Mouse (Mus musculus) MEL (cell line): ENCODE measurements around the gene Zfp128. TPM values are rescaled to one million over a fixed set of nuclear protein-coding genes. Genes with fewer than 3 reads are reported as not detected.

Experiments used
- DNase-seq: peaks from one replicate; pipeline ENCODE4 v3.0.0; 2011; ENCODE audit warnings: low read depth, low spot score
- H3K27ac ChIP-seq: 2 replicates; pipeline ENCODE4 v1.5.1; 2012; ENCODE audit warnings: low read depth, mild to moderate bottlenecking, control low read depth, low read length, moderate library complexity; ENCODE audit not compliant: control insufficient read depth
- H3K27me3 ChIP-seq, 2 experiments: fragments of 150-350 bp in 1 of 2; sonication (generic) in 1 of 2; 2 replicates each; pipeline ENCODE4 v1.6.1; 2012; ENCODE audit warnings: low read length in 2 of 2, mild to moderate bottlenecking in 2 of 2, improper control_type of control experiment in 1 of 2, moderate library complexity in 1 of 2; ENCODE audit not compliant: insufficient read depth in 2 of 2, control insufficient read depth in 1 of 2
- H3K36me3 ChIP-seq, 2 experiments: 2 replicates each; pipeline ENCODE4 v1.6.1; 2012 to 2014; ENCODE audit warnings: low read length in 2 of 2, improper control_type of control experiment in 1 of 2, inconsistent platforms in 1 of 2, mild to moderate bottlenecking in 1 of 2; ENCODE audit not compliant: insufficient read depth in 2 of 2, control insufficient read depth in 1 of 2
- H3K4me1 ChIP-seq, 2 experiments: fragments of 150-350 bp in 1 of 2; sonication (generic) in 1 of 2; 2 replicates each; pipeline ENCODE4 v1.6.1; 2012; ENCODE audit warnings: low read length in 2 of 2, improper control_type of control experiment in 1 of 2, mild to moderate bottlenecking in 1 of 2; ENCODE audit not compliant: insufficient read depth in 2 of 2, control insufficient read depth in 1 of 2
- H3K4me3 ChIP-seq, 2 experiments: fragments of 150-350 bp in 1 of 2; sonication (generic) in 1 of 2; 2 replicates each; pipeline ENCODE4 v1.5.1; 2012; ENCODE audit warnings: low read depth in 2 of 2, low read length in 2 of 2, mild to moderate bottlenecking in 2 of 2, moderate library complexity in 2 of 2, control low read depth in 1 of 2, improper control_type of control experiment in 1 of 2; ENCODE audit not compliant: control insufficient read depth in 1 of 2, insufficient read depth in 1 of 2
- H3K79me2 ChIP-seq: 2 replicates; pipeline ENCODE4 v1.6.1; 2012; ENCODE audit warnings: mild to moderate bottlenecking, low read length, moderate library complexity; ENCODE audit not compliant: control insufficient read depth, poor library complexity, insufficient read depth
- H3K9ac ChIP-seq: 2 replicates; pipeline ENCODE4 v1.6.1; 2012; ENCODE audit warnings: low read depth, mild to moderate bottlenecking, control low read depth, low read length, moderate library complexity; ENCODE audit not compliant: control insufficient read depth, poor library complexity, severe bottlenecking
- H3K9me3 ChIP-seq: fragments of 150-350 bp; sonication (generic); replicated peaks from 2 replicates; pipeline ENCODE4 v1.6.1; 2012; ENCODE audit warnings: mild to moderate bottlenecking, low read length, improper control_type of control experiment, moderate library complexity; ENCODE audit not compliant: insufficient read depth
- CHD1 ChIP-seq: IDR thresholded peaks from 2 replicates; pipeline ENCODE4 v1.6.1; 2012; ENCODE audit warnings: low read depth, mild to moderate bottlenecking, inconsistent platforms, low read length, improper control_type of control experiment
- CHD2 ChIP-seq: IDR thresholded peaks from 2 replicates; pipeline ENCODE4 v1.6.1; 2011; ENCODE audit warnings: low read length, improper control_type of control experiment
- CTCF ChIP-seq, 3 experiments: IDR thresholded peaks in 2 of 3; conservative IDR thresholded peaks in 1 of 3; 2 replicates each; pipeline ENCODE4 v1.5.1; 2011 to 2012; ENCODE audit warnings: low read length in 3 of 3, low read depth in 2 of 3, mild to moderate bottlenecking in 2 of 3, improper control_type of control experiment in 1 of 3, inconsistent platforms in 1 of 3, mixed read lengths in 1 of 3, moderate library complexity in 1 of 3; ENCODE audit not compliant: control insufficient read depth in 1 of 3, insufficient read depth in 1 of 3, poor library complexity in 1 of 3, severe bottlenecking in 1 of 3
- ETS1 ChIP-seq: IDR thresholded peaks from 2 replicates; pipeline ENCODE4 v1.6.1; 2012; ENCODE audit warnings: low read depth, mild to moderate bottlenecking, inconsistent platforms, low read length, improper control_type of control experiment, moderate library complexity
- HCFC1 ChIP-seq: IDR thresholded peaks from 2 replicates; pipeline ENCODE4 v1.6.1; 2012; ENCODE audit warnings: low read depth, mild to moderate bottlenecking, inconsistent platforms, low read length, improper control_type of control experiment, moderate library complexity
- JUND ChIP-seq: IDR thresholded peaks from 2 replicates; pipeline ENCODE4 v1.6.1; 2011; ENCODE audit warnings: low read depth, mild to moderate bottlenecking, improper control_type of control experiment, low read length
- MAFK ChIP-seq: IDR thresholded peaks from 2 replicates; pipeline ENCODE4 v1.6.1; 2011; ENCODE audit warnings: low read depth, mild to moderate bottlenecking, low read length, improper control_type of control experiment, borderline replicate concordance
- MAX ChIP-seq: IDR thresholded peaks from 2 replicates; pipeline ENCODE4 v1.6.1; 2011; ENCODE audit warnings: low read length, improper control_type of control experiment
- MEF2A ChIP-seq: IDR thresholded peaks from 2 replicates; pipeline ENCODE4 v1.6.1; 2014; ENCODE audit warnings: low read depth, mild to moderate bottlenecking, inconsistent platforms, low read length, improper control_type of control experiment; ENCODE audit not compliant: poor library complexity, insufficient replicate concordance, severe bottlenecking; ENCODE audit errors: extremely low read depth
- MXI1 ChIP-seq: IDR thresholded peaks from 2 replicates; pipeline ENCODE4 v1.6.1; 2011; ENCODE audit warnings: mild to moderate bottlenecking, low read depth, low read length, improper control_type of control experiment
- MYB ChIP-seq: IDR thresholded peaks from 2 replicates; pipeline ENCODE4 v1.6.1; 2011; ENCODE audit warnings: mild to moderate bottlenecking, low read depth, low read length, improper control_type of control experiment
- MYC ChIP-seq: IDR thresholded peaks from 2 replicates; pipeline ENCODE4 v1.6.1; 2011; ENCODE audit warnings: low read depth, mild to moderate bottlenecking, low read length, improper control_type of control experiment, moderate library complexity
- NELFE ChIP-seq: IDR thresholded peaks from 2 replicates; pipeline ENCODE4 v1.6.1; 2011; ENCODE audit warnings: low read depth, low read length, improper control_type of control experiment
- NRF1 ChIP-seq: IDR thresholded peaks from 2 replicates; pipeline ENCODE4 v1.6.1; 2014; ENCODE audit warnings: low read depth, mild to moderate bottlenecking, inconsistent platforms, low read length, improper control_type of control experiment, moderate library complexity; ENCODE audit not compliant: poor library complexity, insufficient read depth, severe bottlenecking
- POLR2A ChIP-seq, 2 experiments: IDR thresholded peaks; 2 replicates each; pipeline ENCODE4 v1.6.1; 2011 to 2012; ENCODE audit warnings: low read length in 2 of 2, mild to moderate bottlenecking in 2 of 2, control low read depth in 1 of 2, improper control_type of control experiment in 1 of 2, low read depth in 1 of 2, moderate library complexity in 1 of 2; ENCODE audit not compliant: control insufficient read depth in 1 of 2, insufficient read depth in 1 of 2, poor library complexity in 1 of 2
- POLR2AphosphoS2 ChIP-seq: IDR thresholded peaks from 2 replicates; pipeline ENCODE4 v1.6.1; 2011; ENCODE audit warnings: low read length, improper control_type of control experiment
- POLR2AphosphoS5 ChIP-seq: IDR thresholded peaks from 2 replicates; pipeline ENCODE4 v1.6.1; 2012; ENCODE audit warnings: low read depth, borderline replicate concordance, mild to moderate bottlenecking, inconsistent platforms, low read length, moderate library complexity, mixed read lengths
- RAD21 ChIP-seq: IDR thresholded peaks from 2 replicates; pipeline ENCODE4 v1.6.1; 2011; ENCODE audit warnings: mild to moderate bottlenecking, low read depth, low read length, improper control_type of control experiment
- SIN3A ChIP-seq: IDR thresholded peaks from 2 replicates; pipeline ENCODE4 v1.6.1; 2012; ENCODE audit warnings: low read length, improper control_type of control experiment, inconsistent platforms
- SMC3 ChIP-seq: IDR thresholded peaks from 2 replicates; pipeline ENCODE4 v1.6.1; 2011; ENCODE audit warnings: low read depth, low read length, improper control_type of control experiment
- TAL1 ChIP-seq: IDR thresholded peaks from 2 replicates; pipeline ENCODE4 v1.6.1; 2012; ENCODE audit warnings: mild to moderate bottlenecking, inconsistent platforms, low read length, moderate library complexity, mixed read lengths
- TBP ChIP-seq: IDR thresholded peaks from 2 replicates; pipeline ENCODE4 v1.8.0; 2011; ENCODE audit warnings: low read depth, low read length, improper control_type of control experiment
- TCF12 ChIP-seq: IDR thresholded peaks from 2 replicates; pipeline ENCODE4 v1.6.1; 2014; ENCODE audit warnings: low read depth, mild to moderate bottlenecking, inconsistent platforms, low read length, improper control_type of control experiment, moderate library complexity
- USF2 ChIP-seq, 2 experiments: IDR thresholded peaks; 2 replicates each; pipeline ENCODE4 v1.6.1; 2011 to 2012; ENCODE audit warnings: improper control_type of control experiment in 2 of 2, low read length in 2 of 2, borderline replicate concordance in 1 of 2, inconsistent platforms in 1 of 2, low read depth in 1 of 2, mild to moderate bottlenecking in 1 of 2; ENCODE audit not compliant: insufficient read depth in 1 of 2
- ZC3H11A ChIP-seq: IDR thresholded peaks from 2 replicates; pipeline ENCODE4 v1.6.1; 2012; ENCODE audit warnings: low read depth, mild to moderate bottlenecking, inconsistent platforms, low read length, improper control_type of control experiment
- ZMIZ1 ChIP-seq: IDR thresholded peaks from 2 replicates; pipeline ENCODE4 v1.6.1; 2012; ENCODE audit warnings: low read depth, mild to moderate bottlenecking, inconsistent platforms, low read length, improper control_type of control experiment, moderate library complexity
- ZNF384 ChIP-seq: IDR thresholded peaks from 2 replicates; pipeline ENCODE4 v1.6.1; 2012; ENCODE audit warnings: low read depth, mild to moderate bottlenecking, inconsistent platforms, low read length, improper control_type of control experiment
- polyA plus RNA-seq, 2 experiments: library from polyadenylated mRNA; stranded (reverse) in 1 of 2; unstranded in 1 of 2; fragments of >175 nt in 1 of 2; fragments of >200 nt in 1 of 2; gene quantifications; 2 replicates each; pipeline versions ENCODE4 v1.2.1 to v1.2.4; 2012; ENCODE audit warnings: low replicate concordance in 2 of 2, low read depth in 1 of 2; ENCODE audit not compliant: insufficient read length in 2 of 2, insufficient read depth in 1 of 2, missing spikeins in 1 of 2
- total RNA-seq: library from RNA; depleted of rRNA; stranded (reverse); fragments of 300-350 nt; gene quantifications from 2 replicates; pipeline ENCODE4 v1.2.3, GENCODE M21; 2012

The Zfp128 gene
- total and polyA plus RNA-seq, 3 experiments, result 1.1 to 1.5 TPM; not detected in 1

DNA sequence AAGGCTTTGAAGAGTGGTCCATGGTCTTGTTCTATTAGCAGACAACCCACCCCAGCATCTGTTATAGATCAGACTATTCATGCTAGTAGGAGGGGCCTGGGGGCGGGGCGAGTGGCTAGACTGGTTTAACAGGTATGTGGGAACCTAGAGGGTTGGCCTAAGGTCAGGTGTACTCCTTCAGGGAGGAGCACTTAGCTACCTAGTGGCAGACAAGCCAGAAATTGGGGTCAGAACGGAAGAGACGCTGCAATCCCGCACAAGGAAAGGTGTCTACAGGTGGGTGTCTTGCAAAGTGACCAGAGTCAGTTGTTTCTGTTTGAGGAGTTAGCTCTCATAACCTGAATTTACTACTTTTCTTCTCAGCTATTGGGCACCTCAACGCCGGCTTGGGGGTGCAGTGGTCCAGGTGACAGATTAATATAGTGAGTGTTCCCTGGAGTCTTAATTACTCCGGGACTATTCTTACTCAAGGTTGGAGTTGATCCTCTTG, 46.3 kb downstream of the Zfp128 start, which contains the start of gene Rnf225:
Gene Rnf225 (plus strand): TSS at position 226 of the 490 bp plus-strand sequence.
- H3K27me3 ChIP-seq, result no peaks in the 10 kb centered on the region
- peaks cover 22% of the 10 kb centered on the region for H3K79me2 ChIP-seq
- DNase-seq, result peak; percentile 58
- H3K36me3 ChIP-seq, result peaks cover 14 to 18% of the 10 kb centered on the region in 2 experiments
- H3K9me3 ChIP-seq, result no peaks in the 10 kb centered on the region
- H3K27ac ChIP-seq, result no peak within 1 kb of the TSS
- TF ChIP-seq POLR2AphosphoS5 (no peak; the same call in 1 of the 2 replicates), POLR2A (IDR thresholded peaks at IDR 0.05; ENCODE audit: control insufficient read depth in 1 of 2, insufficient read depth in 1 of 2, low read depth in 1 of 2, low read length in 2 of 2, poor library complexity in 1 of 2) (peak; percentile 21 to 86; a peak in 3 of 4 replicates), MYB (peak; percentile 41), POLR2AphosphoS2 (peak; percentile 95), TBP (no peak), HCFC1 (no peak), MAFK (no peak), CHD2 (peak; percentile 29; the same call in 1 of the 2 replicates), TCF12 (no peak), ETS1 (no peak)
- H3K4me3 ChIP-seq, result no peak within 1 kb of the TSS
- peaks cover 0 to 10% of the 10 kb centered on the region in 2 experiments; a peak in 1 of 4 replicates for H3K4me1 ChIP-seq
- no peak within 1 kb of the TSS for H3K9ac ChIP-seq

DNA sequence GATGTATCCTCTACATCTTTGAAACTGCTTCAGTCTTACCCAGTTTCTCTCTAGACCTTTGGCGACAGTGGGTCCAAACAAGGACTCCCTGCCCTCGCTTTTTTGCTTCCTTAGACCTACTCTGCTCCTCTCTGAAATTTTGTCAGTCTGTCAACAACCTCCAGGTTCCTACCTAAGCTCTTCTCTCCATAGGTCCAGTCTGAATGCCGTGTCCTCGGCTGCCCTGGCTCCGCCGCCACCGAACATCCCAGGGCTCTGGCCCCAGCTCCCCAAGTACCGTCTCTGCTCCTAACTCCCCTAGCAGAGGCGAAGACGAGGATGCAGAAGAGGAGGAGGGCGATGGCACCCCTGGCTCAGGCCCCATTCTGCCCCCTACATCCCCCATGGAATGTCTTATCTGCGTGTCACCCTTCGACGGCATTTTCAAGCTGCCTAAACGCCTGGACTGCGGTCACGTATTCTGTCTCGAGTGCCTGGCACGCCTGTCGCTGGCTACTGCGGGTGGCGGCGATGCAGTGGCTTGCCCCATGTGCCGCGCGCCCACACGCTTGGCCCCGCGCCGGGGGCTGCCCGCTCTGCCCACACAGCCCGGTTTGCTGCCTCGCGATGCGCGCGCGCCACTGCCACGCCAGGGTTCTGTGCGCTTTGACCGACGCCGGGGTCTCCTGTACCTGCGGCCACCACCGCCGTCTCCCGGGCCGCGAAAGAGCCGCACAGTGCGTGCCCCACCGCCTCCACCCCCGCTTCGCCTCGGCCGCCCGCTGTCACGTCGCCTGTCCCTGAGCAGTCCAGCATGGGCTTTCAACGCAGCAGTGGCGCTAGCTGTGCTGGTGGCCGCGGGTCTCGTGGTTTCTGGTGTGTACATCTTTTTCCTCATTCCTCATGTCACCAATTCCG, 47.0 kb downstream of the Zfp128 start:
- Histone ChIP-seq H3K9me3 (no peaks in the 10 kb centered on the region), H3K4me3 (no peak overlapping the region), H3K79me2 (peaks cover 15% of the 10 kb centered on the region), H3K27ac (no peak overlapping the region), H3K9ac (no peak overlapping the region), H3K4me1 (peaks cover 0 to 10% of the 10 kb centered on the region in 2 experiments; a peak in 1 of 4 replicates), H3K36me3 (peaks cover 13 to 18% of the 10 kb centered on the region in 2 experiments), H3K27me3 (no peaks in the 10 kb centered on the region)
- TF ChIP-seq MAX (no peak), USF2 (IDR thresholded peaks at IDR 0.05; ENCODE audit: borderline replicate concordance in 1 of 2, insufficient read depth in 1 of 2, low read depth in 1 of 2, low read length in 2 of 2) (no peak), ZNF384 (no peak), MYB (no peak), TAL1 (no peak), MAFK (no peak), SIN3A (no peak), POLR2AphosphoS5 (no peak; the same call in 1 of the 2 replicates), JUND (no peak), RAD21 (no peak), ZC3H11A (no peak), CHD2 (peak; percentile 50), MXI1 (no peak), CHD1 (no peak), ZMIZ1 (peak; percentile 57; the same call in 1 of the 2 replicates), POLR2A (IDR thresholded peaks at IDR 0.05; ENCODE audit: control insufficient read depth in 1 of 2, insufficient read depth in 1 of 2, low read depth in 1 of 2, low read length in 2 of 2, poor library complexity in 1 of 2) (peak; percentile 9 to 59; a peak in 2 of 4 replicates), POLR2AphosphoS2 (peak; percentile 86), CTCF (IDR thresholded peaks at IDR 0.05 in 2 of 3, conservative IDR thresholded peaks at IDR 0.05 in 1 of 3; ENCODE audit: control insufficient read depth in 1 of 3, insufficient read depth in 1 of 3, low read depth in 2 of 3, low read length in 3 of 3, poor library complexity in 1 of 3, severe bottlenecking in 1 of 3) (no peak), NRF1 (no peak), MEF2A (no peak), SMC3 (0 out of 2 replicates have a peak, but pooled peaks have one; percentile 21), MYC (no peak), NELFE (no peak), ETS1 (no peak), HCFC1 (no peak)
- peak; percentile 51 for DNase-seq
